Mouse (Mus musculus): ENCODE measurements around the gene Dnajc17. TPM values are rescaled to one million over a fixed set of nuclear protein-coding genes. Genes with fewer than 3 reads are reported as not detected.

Gene Dnajc17
- 11.1 and 13.4 TPM in 2 replicates for polyA plus RNA-seq (2012; rRNA removed)

GRCm38 (mm10) chr2:119208344-119209175 is at the start of gene Dnajc17, which contains the start of gene Zfyve19:
Gene Dnajc17, minus strand, starts transcription at chr2:119208795.
Gene Zfyve19, plus strand, starts transcription at chr2:119208617.

GRCm38 (mm10) chr2:119237210-119237870 is 28.7 kb upstream of the Dnajc17 start, which contains the start of gene Spint1:
Gene Spint1, plus strand, starts transcription at chr2:119237362.

GRCm38 (mm10) chr2:119229775-119230704 is 21.4 kb upstream of the Dnajc17 start, which contains the start of gene Ppp1r14d:
Gene Ppp1r14d, minus strand, starts transcription at chr2:119229906.

GRCm38 (mm10) chr2:119173991-119174651 is 34.5 kb downstream of the Dnajc17 start, which contains the start of gene Gm14137:
Gene Gm14137, plus strand, starts transcription at chr2:119174509.

GRCm38 (mm10) chr2:119166901-119167865 is 41.4 kb downstream of the Dnajc17 start, which contains the start of gene Gchfr:
Gene Gchfr, plus strand, starts transcription at chr2:119167773.

GRCm38 (mm10) chr2:119156681-119157572 is 51.7 kb downstream of the Dnajc17 start, which contains the start of gene Rmdn3:
Gene Rmdn3, minus strand, starts transcription at chr2:119157034.

Other genes with a start within 250 kb of the Dnajc17 start
- 6.7 and 7.8 TPM in 2 replicates for gene Ccdc32, start 179.4 kb downstream of the Dnajc17 start, polyA plus RNA-seq (2012; rRNA removed)
- 3.6 and 4.3 TPM in 2 replicates for gene Rpusd2, start 174.0 kb downstream of the Dnajc17 start, polyA plus RNA-seq (2012; rRNA removed)
- 7.4 and 8.3 TPM in 2 replicates for gene Knl1, start 161.7 kb downstream of the Dnajc17 start, polyA plus RNA-seq (2012; rRNA removed)
- 24.9 and 28.9 TPM in 2 replicates for gene Rad51, start 96.0 kb downstream of the Dnajc17 start, polyA plus RNA-seq (2012; rRNA removed)
- 21.8 and 25.6 TPM in 2 replicates for gene Rmdn3, start 51.8 kb downstream of the Dnajc17 start, polyA plus RNA-seq (2012; rRNA removed)
- 32.2 and 36.7 TPM in 2 replicates for gene Gchfr, start 41.0 kb downstream of the Dnajc17 start, polyA plus RNA-seq (2012; rRNA removed)
- 0.01 TPM in 2 replicates for gene Gm14137, start 34.3 kb downstream of the Dnajc17 start, polyA plus RNA-seq (2012; rRNA removed)
- 14.0 and 16.3 TPM in 2 replicates for gene Zfyve19, start 178 bp downstream of the Dnajc17 start, polyA plus RNA-seq (2012; rRNA removed)
- not detected in 2 replicates for gene Ppp1r14d, start 21.1 kb upstream of the Dnajc17 start, polyA plus RNA-seq (2012; rRNA removed)
- gene Spint1, start 28.6 kb upstream of the Dnajc17 start, polyA plus RNA-seq (2012; rRNA removed), result 0.16 and 0.31 TPM in 2 replicates
- gene Rhov, start 62.5 kb upstream of the Dnajc17 start, polyA plus RNA-seq (2012; rRNA removed), result 0.03 and 0.06 TPM in 2 replicates
- 3.2 and 3.7 TPM in 2 replicates for gene Vps18, start 79.9 kb upstream of the Dnajc17 start, polyA plus RNA-seq (2012; rRNA removed)
- 1.2 and 1.3 TPM in 2 replicates for gene Dll4, start 117.0 kb upstream of the Dnajc17 start, polyA plus RNA-seq (2012; rRNA removed)
- 0.98 and 2.0 TPM in 2 replicates for gene Chac1, start 142.4 kb upstream of the Dnajc17 start, polyA plus RNA-seq (2012; rRNA removed)

Data from liver, embryonic 14 days (tissue).